Mouse (Mus musculus): ENCODE measurements around the gene Chil4.

- TF ChIP-seq CHD2 (IDR thresholded peaks at IDR 0.05; ENCODE audit: low read depth, low read length) (no peak), ZC3H11A (IDR thresholded peaks at IDR 0.05; ENCODE audit: borderline replicate concordance, low read depth, low read length) (no peak)
These were observed 64.9 kb downstream of the Chil4 start for GRCm38 (mm10) chr3:106154413-106154812.
